Mouse (Mus musculus): ENCODE data around the gene Rufy3. TPM values are rescaled to one million over a fixed set of nuclear protein-coding genes. Genes with fewer than 3 reads are reported as not detected.
A peak's percentile ranks its signal among the peaks of the same experiment; 100 is the strongest.

The Rufy3 gene
- 30.1 and 30.6 TPM in 2 replicates for polyA plus RNA-seq (2011; ENCODE audit: insufficient read depth, insufficient read length, low read depth, missing spikeins)

GRCm38 (mm10) chr5:88564501-88565147 lies at the start of gene Rufy3:
TSS of gene Rufy3 (plus strand) at chr5:88565040.
- H3K9me3 ChIP-seq (replicated peaks; ENCODE audit: control insufficient read depth, insufficient read depth, low read length, poor library complexity, severe bottlenecking) = no peaks in the 10 kb centered on the region
- H3K36me3 ChIP-seq (ENCODE audit: control insufficient read depth, insufficient read depth, low read length, poor library complexity, severe bottlenecking) = no peaks in the 10 kb centered on the region
- peak within 1 kb of the TSS; percentile 95 for H3K9ac ChIP-seq (ENCODE audit: low read depth, poor library complexity, severe bottlenecking)
- no peaks in the 10 kb centered on the region for H3K27me3 ChIP-seq (ENCODE audit: control insufficient read depth, insufficient read depth, low read length, poor library complexity, severe bottlenecking)
- peak; percentile 12 for TF ChIP-seq CTCF (IDR thresholded peaks at IDR 0.05; ENCODE audit: low read depth, low read length)
- no peak for TF ChIP-seq EP300 (IDR thresholded peaks at IDR 0.05; ENCODE audit: insufficient read depth, low read depth, low read length)
- no peaks in the 10 kb centered on the region for H3K4me1 ChIP-seq (ENCODE audit: control insufficient read depth, insufficient read depth, low read length)
- H3K27ac ChIP-seq (ENCODE audit: insufficient read depth, low read length) = no peak within 1 kb of the TSS
- H3K4me3 ChIP-seq (ENCODE audit: low read depth, low read length) = peak within 1 kb of the TSS; percentile 91

DNA sequence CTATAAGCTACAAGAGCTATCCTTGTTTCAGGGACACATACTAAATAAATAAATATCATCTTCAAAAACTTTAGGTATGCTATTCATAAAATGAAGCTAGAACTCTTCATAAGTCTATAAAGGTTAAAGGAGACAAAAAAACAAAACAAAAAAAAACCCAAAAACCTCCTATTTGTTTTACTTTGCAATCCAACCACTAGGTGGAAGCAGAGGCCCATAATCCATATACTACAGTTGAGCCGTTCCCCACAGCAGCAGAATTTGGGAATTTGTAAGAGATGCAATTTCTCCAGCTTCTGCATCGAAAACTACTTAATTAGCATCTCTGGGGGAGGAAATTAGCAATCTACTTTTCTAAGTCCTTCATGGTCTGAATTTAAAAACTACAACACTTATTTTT lies 45.6 kb upstream of the Rufy3 start:
- Histone ChIP-seq H3K27ac (ENCODE audit: insufficient read depth, low read length) (no peak overlapping the region), H3K36me3 (ENCODE audit: control insufficient read depth, insufficient read depth, low read length, poor library complexity, severe bottlenecking) (no peaks in the 10 kb centered on the region), H3K27me3 (ENCODE audit: control insufficient read depth, insufficient read depth, low read length, poor library complexity, severe bottlenecking) (no peaks in the 10 kb centered on the region), H3K9ac (ENCODE audit: low read depth, poor library complexity, severe bottlenecking) (no peak overlapping the region), H3K9me3 (replicated peaks; ENCODE audit: control insufficient read depth, insufficient read depth, low read length, poor library complexity, severe bottlenecking) (no peaks in the 10 kb centered on the region), H3K4me1 (ENCODE audit: control insufficient read depth, insufficient read depth, low read length) (no peaks in the 10 kb centered on the region), H3K4me3 (ENCODE audit: low read depth, low read length) (no peak overlapping the region)
- TF ChIP-seq EP300 (IDR thresholded peaks at IDR 0.05; ENCODE audit: insufficient read depth, low read depth, low read length) = no peak
- TF ChIP-seq CTCF (IDR thresholded peaks at IDR 0.05; ENCODE audit: low read depth, low read length) = no peak
- no peak for TF ChIP-seq POLR2A (IDR thresholded peaks at IDR 0.05; ENCODE audit: insufficient read depth, low read length)

- no peak within 1 kb of the TSS for H3K9ac ChIP-seq (ENCODE audit: low read depth, poor library complexity, severe bottlenecking)
- no peak for TF ChIP-seq EP300 (IDR thresholded peaks at IDR 0.05; ENCODE audit: insufficient read depth, low read depth, low read length)
- TF ChIP-seq CTCF (IDR thresholded peaks at IDR 0.05; ENCODE audit: low read depth, low read length) = no peak
- TF ChIP-seq POLR2A (IDR thresholded peaks at IDR 0.05; ENCODE audit: insufficient read depth, low read length) = no peak
- H3K27me3 ChIP-seq (ENCODE audit: control insufficient read depth, insufficient read depth, low read length, poor library complexity, severe bottlenecking) = peaks cover 1% of the 10 kb centered on the region; the same call in 1 of the 2 replicates
- no peak within 1 kb of the TSS for H3K4me3 ChIP-seq (ENCODE audit: low read depth, low read length)
- H3K36me3 ChIP-seq (ENCODE audit: control insufficient read depth, insufficient read depth, low read length, poor library complexity, severe bottlenecking) = no peaks in the 10 kb centered on the region
- H3K4me1 ChIP-seq (ENCODE audit: control insufficient read depth, insufficient read depth, low read length) = no peaks in the 10 kb centered on the region
- H3K27ac ChIP-seq (ENCODE audit: insufficient read depth, low read length) = no peak within 1 kb of the TSS
- H3K9me3 ChIP-seq (replicated peaks; ENCODE audit: control insufficient read depth, insufficient read depth, low read length, poor library complexity, severe bottlenecking) = no peaks in the 10 kb centered on the region
Measured at GRCm38 (mm10) chr5:88527657-88528056, 37.2 kb upstream of the Rufy3 start, which contains the start of gene Jchain. TSS of gene Jchain (minus strand) at chr5:88527891.

DNA sequence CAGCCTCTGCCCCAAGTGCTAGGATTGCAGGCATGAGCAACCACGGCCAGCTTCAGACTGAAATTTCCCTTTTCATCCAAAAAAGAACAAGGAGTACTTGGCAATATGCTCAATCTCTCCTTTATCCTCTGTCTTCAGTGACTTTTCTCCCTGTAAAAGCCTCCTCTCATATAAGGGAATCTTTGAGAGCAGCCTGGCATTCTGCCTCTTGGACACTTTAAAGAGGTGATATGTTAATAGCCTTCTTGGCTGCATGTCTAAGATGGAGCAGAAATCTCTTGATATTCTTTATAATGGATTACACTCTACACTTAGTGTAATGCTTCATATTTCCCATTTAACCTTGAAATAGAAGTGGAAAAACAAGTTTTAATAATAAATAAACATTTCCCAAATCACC lies 33.9 kb upstream of the Rufy3 start:
- H3K27ac ChIP-seq (ENCODE audit: insufficient read depth, low read length) = no peak overlapping the region
- no peaks in the 10 kb centered on the region for H3K9me3 ChIP-seq (replicated peaks; ENCODE audit: control insufficient read depth, insufficient read depth, low read length, poor library complexity, severe bottlenecking)
- no peaks in the 10 kb centered on the region for H3K36me3 ChIP-seq (ENCODE audit: control insufficient read depth, insufficient read depth, low read length, poor library complexity, severe bottlenecking)
- peaks cover 1% of the 10 kb centered on the region; the same call in 1 of the 2 replicates for H3K27me3 ChIP-seq (ENCODE audit: control insufficient read depth, insufficient read depth, low read length, poor library complexity, severe bottlenecking)
- no peak overlapping the region for H3K9ac ChIP-seq (ENCODE audit: low read depth, poor library complexity, severe bottlenecking)
- TF ChIP-seq CTCF (IDR thresholded peaks at IDR 0.05; ENCODE audit: low read depth, low read length) = no peak
- no peak for TF ChIP-seq EP300 (IDR thresholded peaks at IDR 0.05; ENCODE audit: insufficient read depth, low read depth, low read length)
- TF ChIP-seq POLR2A (IDR thresholded peaks at IDR 0.05; ENCODE audit: insufficient read depth, low read length) = no peak
- H3K4me3 ChIP-seq (ENCODE audit: low read depth, low read length) = no peak overlapping the region
- H3K4me1 ChIP-seq (ENCODE audit: control insufficient read depth, insufficient read depth, low read length) = no peaks in the 10 kb centered on the region

DNA sequence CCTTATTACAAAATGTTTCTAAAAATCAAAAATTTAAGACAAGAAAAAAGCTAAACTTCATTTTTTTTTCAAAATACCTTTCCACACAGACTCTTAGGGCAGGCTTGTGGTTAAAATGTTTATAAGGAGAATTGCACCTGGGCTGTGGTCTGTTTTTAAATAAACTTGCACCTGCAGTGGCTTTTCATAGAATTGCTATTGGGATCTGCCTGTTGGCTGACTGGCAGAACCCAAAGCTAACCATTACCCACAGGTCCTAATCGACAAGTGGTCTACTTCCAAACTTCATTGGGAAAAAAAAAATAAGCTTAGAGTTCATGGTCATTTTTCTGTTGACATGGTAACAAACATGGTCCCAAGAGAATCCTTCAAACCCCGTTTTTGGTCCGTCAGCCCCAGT lies 30.1 kb upstream of the Rufy3 start:
- no peaks in the 10 kb centered on the region for H3K4me1 ChIP-seq (ENCODE audit: control insufficient read depth, insufficient read depth, low read length)
- no peak overlapping the region for H3K9ac ChIP-seq (ENCODE audit: low read depth, poor library complexity, severe bottlenecking)
- H3K9me3 ChIP-seq (replicated peaks; ENCODE audit: control insufficient read depth, insufficient read depth, low read length, poor library complexity, severe bottlenecking) = no peaks in the 10 kb centered on the region
- no peak for TF ChIP-seq EP300 (IDR thresholded peaks at IDR 0.05; ENCODE audit: insufficient read depth, low read depth, low read length)
- TF ChIP-seq POLR2A (IDR thresholded peaks at IDR 0.05; ENCODE audit: insufficient read depth, low read length) = no peak
- no peak for TF ChIP-seq CTCF (IDR thresholded peaks at IDR 0.05; ENCODE audit: low read depth, low read length)
- no peaks in the 10 kb centered on the region for H3K36me3 ChIP-seq (ENCODE audit: control insufficient read depth, insufficient read depth, low read length, poor library complexity, severe bottlenecking)
- H3K27ac ChIP-seq (ENCODE audit: insufficient read depth, low read length) = no peak overlapping the region
- no peak overlapping the region for H3K4me3 ChIP-seq (ENCODE audit: low read depth, low read length)
- H3K27me3 ChIP-seq (ENCODE audit: control insufficient read depth, insufficient read depth, low read length, poor library complexity, severe bottlenecking) = no peaks in the 10 kb centered on the region

- H3K36me3 ChIP-seq (ENCODE audit: control insufficient read depth, insufficient read depth, low read length, poor library complexity, severe bottlenecking) = no peaks in the 10 kb centered on the region
- no peak overlapping the region for H3K9ac ChIP-seq (ENCODE audit: low read depth, poor library complexity, severe bottlenecking)
- no peaks in the 10 kb centered on the region for H3K27me3 ChIP-seq (ENCODE audit: control insufficient read depth, insufficient read depth, low read length, poor library complexity, severe bottlenecking)
- no peak overlapping the region for H3K27ac ChIP-seq (ENCODE audit: insufficient read depth, low read length)
- no peaks in the 10 kb centered on the region for H3K9me3 ChIP-seq (replicated peaks; ENCODE audit: control insufficient read depth, insufficient read depth, low read length, poor library complexity, severe bottlenecking)
- no peak for TF ChIP-seq EP300 (IDR thresholded peaks at IDR 0.05; ENCODE audit: insufficient read depth, low read depth, low read length)
- TF ChIP-seq CTCF (IDR thresholded peaks at IDR 0.05; ENCODE audit: low read depth, low read length) = no peak
- no peak for TF ChIP-seq POLR2A (IDR thresholded peaks at IDR 0.05; ENCODE audit: insufficient read depth, low read length)
- no peaks in the 10 kb centered on the region for H3K4me1 ChIP-seq (ENCODE audit: control insufficient read depth, insufficient read depth, low read length)
- no peak overlapping the region for H3K4me3 ChIP-seq (ENCODE audit: low read depth, low read length)
Measured at GRCm38 (mm10) chr5:88540845-88541244, 24.0 kb upstream of the Rufy3 start.
